Mouse (Mus musculus): ENCODE data around the gene Poc1b. TPM values are rescaled to one million over a fixed set of nuclear protein-coding genes. Genes with fewer than 3 reads are reported as not detected.

Gene Poc1b
- polyA plus RNA-seq, 1 experiment: 10.2 TPM

DNA sequence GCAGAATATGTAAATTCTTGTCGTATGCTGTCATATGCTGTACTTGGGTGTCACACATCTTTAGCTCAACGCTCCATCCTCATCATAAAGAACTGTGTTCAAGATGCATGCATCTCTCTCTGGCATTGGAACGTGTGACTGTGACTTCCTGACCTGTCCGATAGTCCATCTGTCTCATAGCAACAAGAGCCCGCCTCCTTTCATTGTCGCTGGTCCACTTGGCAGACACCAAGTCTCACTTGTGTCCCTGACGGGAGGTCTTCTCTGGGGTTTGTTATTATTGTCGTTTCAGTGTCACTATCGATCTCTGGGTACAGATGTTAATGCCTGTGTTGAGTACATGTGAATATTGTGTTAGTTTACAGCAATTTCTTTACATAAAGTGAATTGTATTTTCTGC, 70.1 kb downstream of the Poc1b start:
- Histone ChIP-seq H3K4me1 (ENCODE audit: control insufficient read depth, insufficient read depth, low read length) (no peaks in the 10 kb centered on the region), H3K4me3 (ENCODE audit: insufficient read depth, low read depth, low read length) (no peak overlapping the region), H3K27me3 (replicated peaks; ENCODE audit: control insufficient read depth, insufficient read depth, low read length) (no peaks in the 10 kb centered on the region), H3K27ac (ENCODE audit: insufficient read depth, low read depth, low read length) (no peak overlapping the region), H3K36me3 (ENCODE audit: control insufficient read depth, insufficient read depth, low read length) (no peaks in the 10 kb centered on the region; the same call in 1 of the 2 replicates)
- TF ChIP-seq POLR2A (IDR thresholded peaks at IDR 0.05; ENCODE audit: low read depth, low read length) (no peak), CTCF (conservative IDR thresholded peaks at IDR 0.05; ENCODE audit: insufficient read depth, insufficient read length, low read depth, low read length) (no peak)
- no peak for DNase-seq
- 72% methylated on average over 9 of the region's 9 CpGs for WGBS

DNA sequence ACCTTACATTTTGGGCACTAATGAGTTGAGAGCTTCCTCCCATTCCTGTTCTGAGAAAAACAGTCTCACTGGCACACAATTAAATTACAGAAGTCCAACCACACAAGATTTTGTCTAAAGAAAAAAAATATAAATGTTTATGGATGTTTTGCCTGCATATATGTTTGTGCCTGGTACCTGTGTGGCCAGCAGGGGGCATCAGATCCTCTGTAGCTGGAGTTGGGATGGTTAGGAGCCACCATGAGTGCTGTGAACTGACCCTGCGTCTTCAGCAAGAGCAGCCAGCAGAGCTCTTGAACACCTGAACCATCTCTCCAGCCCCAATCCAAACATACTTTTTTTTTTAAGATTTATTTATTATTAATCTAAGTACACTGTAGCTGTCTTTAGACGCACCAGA, 71.3 kb downstream of the Poc1b start:
- 95% methylated on average over 2 of the region's 2 CpGs for WGBS
- no peaks in the 10 kb centered on the region for H3K4me1 ChIP-seq (ENCODE audit: control insufficient read depth, insufficient read depth, low read length)
- TF ChIP-seq CTCF (conservative IDR thresholded peaks at IDR 0.05; ENCODE audit: insufficient read depth, insufficient read length, low read depth, low read length) (0 out of 2 replicates have a peak, but pooled peaks have one; percentile 18), POLR2A (IDR thresholded peaks at IDR 0.05; ENCODE audit: low read depth, low read length) (no peak)
- no peak for DNase-seq
- H3K36me3 ChIP-seq (ENCODE audit: control insufficient read depth, insufficient read depth, low read length): no peaks in the 10 kb centered on the region; the same call in 1 of the 2 replicates
- H3K4me3 ChIP-seq (ENCODE audit: insufficient read depth, low read depth, low read length): no peak overlapping the region
- no peaks in the 10 kb centered on the region for H3K27me3 ChIP-seq (replicated peaks; ENCODE audit: control insufficient read depth, insufficient read depth, low read length)
- H3K27ac ChIP-seq (ENCODE audit: insufficient read depth, low read depth, low read length): no peak overlapping the region

DNA sequence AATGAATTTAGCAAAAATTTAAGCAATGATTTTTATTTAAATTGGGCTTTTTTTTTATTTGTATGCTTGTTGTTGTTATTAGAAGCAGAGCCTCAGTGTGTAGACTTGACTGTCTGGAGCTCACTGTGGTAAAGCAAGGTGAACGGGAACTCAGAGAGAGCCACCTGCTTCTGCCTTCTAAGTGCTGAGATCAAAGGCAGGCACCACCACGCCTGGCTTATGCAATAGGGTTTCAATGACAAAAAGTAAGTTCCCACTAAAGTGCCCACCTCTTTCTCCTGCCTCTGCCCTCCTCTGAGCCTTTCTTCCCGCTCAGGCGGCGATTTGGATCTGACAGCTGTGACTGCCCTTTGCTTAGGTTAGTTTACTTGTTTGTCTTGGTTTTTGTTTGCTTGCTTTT, 72.3 kb downstream of the Poc1b start:
- no peak for TF ChIP-seq CTCF (conservative IDR thresholded peaks at IDR 0.05; ENCODE audit: insufficient read depth, insufficient read length, low read depth, low read length)
- no peak for TF ChIP-seq POLR2A (IDR thresholded peaks at IDR 0.05; ENCODE audit: low read depth, low read length)
- no peak overlapping the region for H3K27ac ChIP-seq (ENCODE audit: insufficient read depth, low read depth, low read length)
- H3K27me3 ChIP-seq (replicated peaks; ENCODE audit: control insufficient read depth, insufficient read depth, low read length): no peaks in the 10 kb centered on the region
- H3K4me1 ChIP-seq (ENCODE audit: control insufficient read depth, insufficient read depth, low read length): no peaks in the 10 kb centered on the region
- no peak overlapping the region for H3K4me3 ChIP-seq (ENCODE audit: insufficient read depth, low read depth, low read length)
- no peaks in the 10 kb centered on the region; the same call in 1 of the 2 replicates for H3K36me3 ChIP-seq (ENCODE audit: control insufficient read depth, insufficient read depth, low read length)
- WGBS: 95% methylated on average over 5 of the region's 5 CpGs
- DNase-seq: no peak

DNA sequence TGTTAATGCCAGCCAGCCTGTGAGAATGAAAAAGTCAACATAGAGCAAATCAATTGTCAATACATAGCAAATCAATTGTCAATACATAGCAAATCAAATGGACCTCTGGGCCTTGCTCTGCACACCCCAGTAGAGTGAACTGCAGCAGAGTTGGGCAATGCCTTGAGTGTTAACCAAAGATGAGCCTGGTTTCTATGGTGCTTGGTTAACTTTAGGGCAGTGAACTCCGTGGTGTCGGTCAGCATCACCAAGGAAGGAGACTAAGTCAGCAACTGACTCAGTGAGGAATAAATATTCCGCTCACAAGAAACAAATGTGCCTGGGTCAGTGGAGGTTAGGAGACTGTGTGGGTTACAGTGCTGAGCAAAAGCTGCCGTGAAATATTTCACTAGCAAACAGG, 72.7 kb downstream of the Poc1b start:
- no peaks in the 10 kb centered on the region for H3K4me1 ChIP-seq (ENCODE audit: control insufficient read depth, insufficient read depth, low read length)
- no peaks in the 10 kb centered on the region; the same call in 1 of the 2 replicates for H3K36me3 ChIP-seq (ENCODE audit: control insufficient read depth, insufficient read depth, low read length)
- WGBS: 85% methylated on average over 4 of the region's 4 CpGs
- no peak overlapping the region for H3K27ac ChIP-seq (ENCODE audit: insufficient read depth, low read depth, low read length)
- DNase-seq: no peak
- no peak for TF ChIP-seq CTCF (conservative IDR thresholded peaks at IDR 0.05; ENCODE audit: insufficient read depth, insufficient read length, low read depth, low read length)
- no peak for TF ChIP-seq POLR2A (IDR thresholded peaks at IDR 0.05; ENCODE audit: low read depth, low read length)
- no peak overlapping the region for H3K4me3 ChIP-seq (ENCODE audit: insufficient read depth, low read depth, low read length)
- H3K27me3 ChIP-seq (replicated peaks; ENCODE audit: control insufficient read depth, insufficient read depth, low read length): no peaks in the 10 kb centered on the region

DNA sequence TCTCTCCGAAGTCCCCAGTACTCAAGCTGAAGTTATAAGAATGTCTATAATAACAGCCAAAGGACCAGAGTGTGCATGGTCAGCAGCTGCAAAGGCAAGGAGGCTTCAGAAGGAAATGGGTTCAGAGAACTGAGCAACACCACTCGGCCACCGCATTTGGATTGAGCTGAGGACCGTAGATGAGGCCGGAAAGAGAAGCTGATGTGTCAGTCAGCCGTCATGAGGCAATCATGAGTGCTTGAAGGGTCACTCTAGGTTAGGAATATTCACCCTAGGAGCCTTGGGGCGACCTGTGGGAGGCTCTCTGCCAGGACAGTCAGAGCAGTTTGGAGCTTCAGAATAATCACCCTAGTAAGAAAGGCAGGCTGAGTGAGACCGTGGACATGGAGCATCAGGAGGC, 74.7 kb downstream of the Poc1b start:
- H3K36me3 ChIP-seq (ENCODE audit: control insufficient read depth, insufficient read depth, low read length): no peaks in the 10 kb centered on the region
- no peaks in the 10 kb centered on the region for H3K4me1 ChIP-seq (ENCODE audit: control insufficient read depth, insufficient read depth, low read length)
- TF ChIP-seq POLR2A (IDR thresholded peaks at IDR 0.05; ENCODE audit: low read depth, low read length) (no peak), CTCF (conservative IDR thresholded peaks at IDR 0.05; ENCODE audit: insufficient read depth, insufficient read length, low read depth, low read length) (no peak)
- DNase-seq: no peak
- H3K27ac ChIP-seq (ENCODE audit: insufficient read depth, low read depth, low read length): no peak overlapping the region
- H3K27me3 ChIP-seq (replicated peaks; ENCODE audit: control insufficient read depth, insufficient read depth, low read length): no peaks in the 10 kb centered on the region
- no peak overlapping the region for H3K4me3 ChIP-seq (ENCODE audit: insufficient read depth, low read depth, low read length)
- WGBS: 83% methylated on average over 8 of the region's 8 CpGs

DNA sequence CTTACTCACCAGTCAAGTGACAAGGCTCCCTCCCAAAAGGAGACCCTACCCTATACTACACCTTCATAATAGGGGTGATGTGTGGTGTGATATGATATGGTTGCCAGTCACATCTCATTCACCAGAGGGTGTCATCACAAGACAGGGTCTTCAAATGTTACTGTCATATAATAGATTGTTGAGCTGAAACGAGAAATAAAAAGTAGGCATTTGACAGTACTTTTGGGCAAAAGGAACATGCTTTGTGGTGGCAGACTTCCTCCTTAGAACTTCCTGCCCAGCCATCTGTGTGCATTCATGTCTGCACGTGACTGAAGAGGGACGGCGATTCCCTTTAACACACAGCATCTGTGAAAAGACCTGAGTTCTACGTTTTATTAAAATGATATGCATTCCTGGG, 75.3 kb downstream of the Poc1b start:
- Histone ChIP-seq H3K27ac (ENCODE audit: insufficient read depth, low read depth, low read length) (no peak overlapping the region), H3K4me3 (ENCODE audit: insufficient read depth, low read depth, low read length) (no peak overlapping the region), H3K27me3 (replicated peaks; ENCODE audit: control insufficient read depth, insufficient read depth, low read length) (no peaks in the 10 kb centered on the region), H3K36me3 (ENCODE audit: control insufficient read depth, insufficient read depth, low read length) (no peaks in the 10 kb centered on the region), H3K4me1 (ENCODE audit: control insufficient read depth, insufficient read depth, low read length) (no peaks in the 10 kb centered on the region)
- WGBS: 76% methylated on average over 5 of the region's 5 CpGs
- no peak for DNase-seq
- TF ChIP-seq CTCF (conservative IDR thresholded peaks at IDR 0.05; ENCODE audit: insufficient read depth, insufficient read length, low read depth, low read length) (no peak), POLR2A (IDR thresholded peaks at IDR 0.05; ENCODE audit: low read depth, low read length) (no peak)

DNA sequence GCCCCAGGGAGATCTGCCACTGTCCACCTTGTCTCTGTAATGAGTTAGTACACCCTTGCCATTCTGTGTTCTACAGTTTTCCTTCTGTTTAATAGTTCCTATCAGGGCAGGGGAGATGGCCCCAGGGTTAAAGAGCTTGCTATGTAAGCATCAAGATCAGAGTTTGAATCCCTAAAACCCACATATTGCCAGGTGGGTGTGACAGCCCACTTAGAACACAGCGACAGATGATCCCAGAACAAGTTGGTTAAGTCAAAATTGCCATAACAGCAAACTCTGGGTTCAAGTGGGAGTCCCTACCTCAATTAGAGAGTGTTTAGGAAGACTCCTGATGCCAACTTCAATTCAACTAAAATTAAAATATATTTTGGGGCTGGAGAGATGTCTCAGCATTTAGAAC, 81.3 kb downstream of the Poc1b start:
- H3K27me3 ChIP-seq (replicated peaks; ENCODE audit: control insufficient read depth, insufficient read depth, low read length): no peaks in the 10 kb centered on the region
- H3K27ac ChIP-seq (ENCODE audit: insufficient read depth, low read depth, low read length): no peak overlapping the region
- no peaks in the 10 kb centered on the region for H3K36me3 ChIP-seq (ENCODE audit: control insufficient read depth, insufficient read depth, low read length)
- no peaks in the 10 kb centered on the region for H3K4me1 ChIP-seq (ENCODE audit: control insufficient read depth, insufficient read depth, low read length)
- DNase-seq: no peak
- no peak overlapping the region for H3K4me3 ChIP-seq (ENCODE audit: insufficient read depth, low read depth, low read length)
- TF ChIP-seq CTCF (conservative IDR thresholded peaks at IDR 0.05; ENCODE audit: insufficient read depth, insufficient read length, low read depth, low read length) (no peak), POLR2A (IDR thresholded peaks at IDR 0.05; ENCODE audit: low read depth, low read length) (no peak)
- WGBS: 98% methylated on average over 1 of the region's 1 CpGs
